Mouse (Mus musculus): ENCODE results near the gene Psmb11. TPM values are rescaled to one million over a fixed set of nuclear protein-coding genes. Genes with fewer than 3 reads are reported as not detected.

Psmb11 gene
- total RNA-seq, 2 experiments from 2014 or later: not detected

Small RNA genes within 50 kb of the gene (microRNA-seq; reads per million reads assigned to microRNA genes)
- gene Mir686 (0 reads per million in 2 experiments), gene Mir6948 (0 to 0.27 reads per million in 2 experiments)

Other genes starting within 250 kb of the Psmb11 start
- gene Slc7a7, start 203.7 kb upstream of the Psmb11 start, total RNA-seq (2021): 1 to 10 TPM; 4.8 to 6.5 TPM
- gene Mrpl52, start 194.5 kb upstream of the Psmb11 start, total RNA-seq (2021): 100 to 1,000 TPM; 122 to 150 TPM
- 10 to 100 TPM; 12.4 to 15.3 TPM for gene Mmp14, start 189.8 kb upstream of the Psmb11 start, total RNA-seq (2021)
- gene Lrp10, start 157.3 kb upstream of the Psmb11 start, total RNA-seq (2021): 10 to 100 TPM; 40.0 to 47.8 TPM
- gene Rem2, start 145.3 kb upstream of the Psmb11 start, total RNA-seq (2021): not detected
- gene Prmt5, start 103.9 kb upstream of the Psmb11 start, total RNA-seq (2021): 10 to 100 TPM; 32.2 to 33.2 TPM
- 1 to 10 TPM; 2.6 to 2.8 TPM for gene Haus4, start 66.8 kb upstream of the Psmb11 start, total RNA-seq (2021)
- 1 to 10 TPM; 3.7 to 3.9 TPM for gene Ajuba, start 43.9 kb upstream of the Psmb11 start, total RNA-seq (2021)
- gene 4931414P19Rik, start 15.4 kb upstream of the Psmb11 start, total RNA-seq (2021): 1 to 10 TPM; 3.0 to 6.1 TPM
- gene Psmb5, start 3.4 kb upstream of the Psmb11 start, total RNA-seq (2021): 100 to 1,000 TPM; 173 to 201 TPM
- not detected for gene Gm17606, start 19.5 kb downstream of the Psmb11 start, total RNA-seq (2021)
- gene Cdh24, start 19.9 kb downstream of the Psmb11 start, total RNA-seq (2021): under 1 TPM; 0.12 to 0.59 TPM
- 10 to 100 TPM; 15.4 to 15.5 TPM for gene 1700123O20Rik, start 64.8 kb downstream of the Psmb11 start, total RNA-seq (2021)
- gene Acin1, start 65.5 kb downstream of the Psmb11 start, total RNA-seq (2021): 10 to 100 TPM; 64.7 to 81.3 TPM
- gene Gm29776, start 77.4 kb downstream of the Psmb11 start, total RNA-seq (2021): not detected
- gene Cebpe, start 90.7 kb downstream of the Psmb11 start, total RNA-seq (2021): not detected
- gene Slc7a8, start 160.5 kb downstream of the Psmb11 start, total RNA-seq (2021): 1 to 10 TPM; 3.1 to 3.3 TPM
- under 1 TPM; 0.36 to 0.57 TPM for gene Rnf212b, start 192.7 kb downstream of the Psmb11 start, total RNA-seq (2021)
- gene Homez, start 249.5 kb downstream of the Psmb11 start, total RNA-seq (2021): 1 to 10 TPM; 4.7 to 5.5 TPM

Measured in heart, adult 18-20 months (tissue).